Mouse (Mus musculus): ENCODE measurements at regions not wholly inside any gene's neighbourhood (a gene's known extent, or its start where the extent isn't known, plus 50 kb on each side); places are given as distances from the start of the nearest gene placed in this dataset.

- TF ChIP-seq CTCF (IDR thresholded peaks at IDR 0.05; ENCODE audit: borderline replicate concordance, insufficient read depth, low read depth, low read length): no peak
- TF ChIP-seq POLR2A (IDR thresholded peaks at IDR 0.05; ENCODE audit: borderline replicate concordance, insufficient read depth, low read length): no peak
These were observed 90.6 kb downstream of the H2al1j start for GRCm38 (mm10) chrX:11418261-11418660.
